8 mouse cellular contexts compared by ENCODE assay signal in the genomic region with DNA sequence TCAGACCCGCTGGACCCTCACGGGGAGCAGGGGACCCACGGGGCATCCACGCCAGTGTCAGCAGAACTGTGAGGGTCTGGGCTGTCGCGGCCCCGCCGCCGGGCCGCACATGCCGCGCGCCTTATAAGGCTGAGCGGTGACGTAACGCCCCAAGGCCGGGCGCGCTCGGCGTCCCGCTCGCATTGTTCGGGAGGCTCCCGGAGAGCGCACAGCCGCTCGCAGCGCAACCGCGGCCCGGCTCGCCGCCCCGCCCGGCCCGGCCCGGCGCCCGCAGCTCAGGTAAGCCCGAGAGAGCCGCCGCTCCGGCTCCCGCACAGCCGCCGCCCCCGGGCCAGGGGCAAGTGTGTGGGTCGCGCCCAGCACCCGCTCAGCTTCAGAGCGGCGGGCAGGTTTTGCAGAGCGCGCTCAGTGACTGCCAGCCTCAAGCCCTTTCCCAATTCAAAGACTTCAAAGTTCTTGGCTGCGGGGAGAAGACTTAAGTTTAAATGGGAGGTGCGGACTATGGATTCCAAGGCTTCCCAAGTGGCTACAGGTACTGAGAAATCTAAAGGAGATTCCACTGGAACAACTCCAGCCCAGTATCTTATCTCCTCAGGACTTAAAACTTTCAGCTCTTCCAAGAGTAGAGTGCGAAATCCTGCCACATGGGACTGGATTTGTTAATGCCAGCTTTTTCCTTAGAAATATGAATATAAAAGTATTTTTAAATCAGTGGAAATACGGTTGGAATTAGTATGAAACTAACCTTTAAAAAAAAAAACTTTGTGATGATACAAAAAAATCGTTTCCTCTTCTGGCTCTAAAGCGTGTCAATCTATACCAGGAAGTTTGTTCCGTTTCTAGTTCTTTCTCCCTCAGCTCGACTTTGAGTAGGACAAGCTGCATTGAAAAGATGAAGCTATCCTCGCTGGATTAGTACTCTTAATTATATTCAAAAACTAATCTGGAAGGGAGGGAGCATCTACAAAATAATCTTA. TPM values are rescaled to one million over a fixed set of nuclear protein-coding genes. Genes with fewer than 3 reads are reported as not detected.
DNase-seq lines count a peak whose midpoint lies in the region; ATAC-seq and TF ChIP-seq lines count a peak whose summit lies in the region.

No protein-coding gene starts in this region.

- H3K4me2 ChIP-seq in embryonic facial prominence, embryonic 11.5 days (ENCODE audit: low read depth, low read length): peak overlapping the region; percentile 85
- peak overlapping the region; percentile 79 for H3K4me2 ChIP-seq in liver, embryonic 12.5 days
- H3K4me2 ChIP-seq in myocyte (ENCODE audit: low read depth): peak overlapping the region; percentile 77

- H3K27ac ChIP-seq in embryonic facial prominence, embryonic 11.5 days (replicated peaks; ENCODE audit: low read depth, low read length): 0 out of 2 replicates have a peak overlapping the region, but pooled peaks have one; percentile 61
- peak overlapping the region; percentile 98 for H3K27ac ChIP-seq in heart, embryonic 10.5 days
- no peak overlapping the region for H3K27ac ChIP-seq in liver, embryonic 12.5 days

- TF ChIP-seq POLR2A in myocyte (IDR thresholded peaks at IDR 0.05; ENCODE audit: insufficient read length, low read depth): peak; percentile 92

- no peaks in the 10 kb centered on the region for H3K36me3 ChIP-seq in embryonic facial prominence, embryonic 11.5 days (replicated peaks; ENCODE audit: control insufficient read depth, insufficient read depth, low read depth, low read length)
- H3K36me3 ChIP-seq in heart, embryonic 10.5 days: peaks cover 8% of the 10 kb centered on the region
- no peaks in the 10 kb centered on the region for H3K36me3 ChIP-seq in liver, embryonic 12.5 days
- peaks cover 24% of the 10 kb centered on the region for H3K36me3 ChIP-seq in myocyte (ENCODE audit: control insufficient read depth, insufficient read depth)
- H3K36me3 ChIP-seq in splenic B cell, adult 2 months (ENCODE audit: control insufficient read depth, insufficient read depth, low read length, poor library complexity, severe bottlenecking): peaks cover 10% of the 10 kb centered on the region; the same call in 1 of the 2 replicates

- H3K4me3 ChIP-seq in embryonic facial prominence, embryonic 11.5 days (ENCODE audit: low read depth, low read length): peak overlapping the region; percentile 68
- H3K4me3 ChIP-seq in heart, embryonic 10.5 days: peak overlapping the region; percentile 82
- peak overlapping the region; percentile 65 for H3K4me3 ChIP-seq in liver, embryonic 12.5 days
- peak overlapping the region; percentile 52 for H3K4me3 ChIP-seq in myocyte

- peak overlapping the region; percentile 94 for H3K9ac ChIP-seq in embryonic facial prominence, embryonic 11.5 days (replicated peaks; ENCODE audit: low read length)
- H3K9ac ChIP-seq in liver, embryonic 12.5 days: peak overlapping the region; percentile 66

- no peaks in the 10 kb centered on the region for H3K27me3 ChIP-seq in embryonic facial prominence, embryonic 11.5 days (ENCODE audit: control insufficient read depth, insufficient read depth, low read length)
- no peaks in the 10 kb centered on the region for H3K27me3 ChIP-seq in heart, embryonic 10.5 days (ENCODE audit: insufficient read depth, poor library complexity, severe bottlenecking)
- H3K27me3 ChIP-seq in liver, embryonic 12.5 days (replicated peaks): peaks cover 14% of the 10 kb centered on the region
- no peaks in the 10 kb centered on the region for H3K27me3 ChIP-seq in myocyte (ENCODE audit: control insufficient read depth, insufficient read depth, insufficient read length)
- H3K27me3 ChIP-seq in splenic B cell, adult 2 months (ENCODE audit: control insufficient read depth, insufficient read depth, low read length, poor library complexity, severe bottlenecking): no peaks in the 10 kb centered on the region

- ATAC-seq in embryonic facial prominence, embryonic 11.5 days (replicated peaks; ENCODE audit: insufficient number of reproducible peaks, low FRiP score, low TSS enrichment, low read depth): peak; percentile 96
- peak; percentile 86 for ATAC-seq in liver, embryonic 12.5 days

- H3K4me1 ChIP-seq in embryonic facial prominence, embryonic 11.5 days (ENCODE audit: control insufficient read depth, insufficient read depth, low read length): no peaks in the 10 kb centered on the region
- peaks cover 23% of the 10 kb centered on the region for H3K4me1 ChIP-seq in heart, embryonic 10.5 days
- H3K4me1 ChIP-seq in liver, embryonic 12.5 days: peaks cover 10% of the 10 kb centered on the region; the same call in 1 of the 2 replicates

- peak; percentile 45 to 48 for DNase-seq in left cerebral cortex, adult 18-20 months (ENCODE audit: low spot score in 2 of 2)
- no peak for DNase-seq in left cerebral cortex, adult 11 months (ENCODE audit: low spot score)
- peak; percentile 85 for DNase-seq in embryonic facial prominence, embryonic 11.5 days (ENCODE audit: low spot score)
- DNase-seq in heart, embryonic 10.5 days (ENCODE audit: low spot score): peak; percentile 82
- peak; percentile 62 for DNase-seq in kidney, adult 9 months
- peak; percentile 73 for DNase-seq in splenic B cell, adult 2 months (ENCODE audit: low read depth, low spot score)

- H3K9me3 ChIP-seq in embryonic facial prominence, embryonic 11.5 days (replicated peaks; ENCODE audit: control insufficient read depth, low read length): no peaks in the 10 kb centered on the region
- no peaks in the 10 kb centered on the region for H3K9me3 ChIP-seq in heart, embryonic 10.5 days
- no peaks in the 10 kb centered on the region for H3K9me3 ChIP-seq in liver, embryonic 12.5 days (replicated peaks)

- peaks cover 61% of the 10 kb centered on the region for H3K79me2 ChIP-seq in myocyte (ENCODE audit: control insufficient read depth, insufficient read depth)

- peak overlapping the region; percentile 45 for H3ac ChIP-seq in myocyte (ENCODE audit: control insufficient read depth, insufficient read length)

- WGBS in embryonic facial prominence, embryonic 11.5 days: 2% methylated on average over 42 of the region's 64 CpGs
- 1% methylated on average over 64 of the region's 64 CpGs for WGBS in heart, embryonic 10.5 days
- WGBS in liver, embryonic 12.5 days (ENCODE audit: insufficient replicate concordance): 1% methylated on average over 59 of the region's 64 CpGs

TF ChIP-seq in myocyte, 11 proteins besides CTCF, POLR2A, EP300 and RAD21:
- TF ChIP-seq E2F4 (IDR thresholded peaks at IDR 0.05; ENCODE audit: insufficient read depth) (no peak), TCF12 (IDR thresholded peaks at IDR 0.05; ENCODE audit: insufficient read depth, poor library complexity, severe bottlenecking) (no peak), MYOD1 (IDR thresholded peaks at IDR 0.05; ENCODE audit: control insufficient read depth in 1 of 3, insufficient read length in 2 of 3, low read depth in 2 of 3) (peak in 1 of 3 experiments; percentile 27), CEBPB (IDR thresholded peaks at IDR 0.05; ENCODE audit: insufficient read depth, poor library complexity, severe bottlenecking) (no peak), TCF3 (IDR thresholded peaks at IDR 0.05; ENCODE audit: insufficient read length, low read depth) (no peak), MYOG (IDR thresholded peaks at IDR 0.05; ENCODE audit: control insufficient read depth in 1 of 3, insufficient read depth in 1 of 3, insufficient read length in 2 of 3, low read depth in 2 of 3) (no peak), REST (IDR thresholded peaks at IDR 0.05; ENCODE audit: insufficient read depth, insufficient read length) (no peak), USF1 (IDR thresholded peaks at IDR 0.05; ENCODE audit: low read depth) (no peak), POLR2AphosphoS2 (IDR thresholded peaks at IDR 0.05; ENCODE audit: insufficient read length, low read depth) (peak; percentile 91), SRF (IDR thresholded peaks at IDR 0.05; ENCODE audit: control insufficient read depth, insufficient read length, low read depth) (peak; percentile 98), MAX (IDR thresholded peaks at IDR 0.05; ENCODE audit: low read depth) (no peak)

RNA-seq across cellular contexts. Expression of a gene that starts 57.3 kb away (rescaled TPM):
- 10 to 100 TPM; 18.7 to 21.4 TPM for total RNA-seq in left cerebral cortex, adult 18-20 months (2021)
- 55.9 and 59.0 TPM in 2 replicates for polyA plus RNA-seq in embryonic facial prominence, embryonic 11.5 days (2014; fragmentation: Nextera tagmentation; extraction: Ambion mirVana)
- polyA plus RNA-seq in heart, embryonic 10.5 days (2016; fragmentation: Nextera tagmentation; extraction: Ambion mirVana): 36.2 and 43.7 TPM in 2 replicates
- 44.4 and 47.6 TPM in 2 replicates for polyA plus RNA-seq in liver, embryonic 12.5 days (2016; fragmentation: Nextera tagmentation; extraction: Ambion mirVana)
- polyA plus RNA-seq in myocyte (2012; fragmentation: generic; extraction: Trizol): 26.5 TPM
